Mouse (Mus musculus): Measurements from ENCODE around the gene 1700029I15Rik.

The 1700029I15Rik gene

GRCm38 (mm10) chr2:92381901-92382588, at the start of gene 1700029I15Rik:
Gene 1700029I15Rik (plus strand): TSS chr2:92382538.
- no peak for DNase-seq (ENCODE audit: low read depth)

- no peak for DNase-seq (ENCODE audit: low read depth)
These were observed 39.9 kb upstream of the 1700029I15Rik start for GRCm38 (mm10) chr2:92342418-92342817.

DNA sequence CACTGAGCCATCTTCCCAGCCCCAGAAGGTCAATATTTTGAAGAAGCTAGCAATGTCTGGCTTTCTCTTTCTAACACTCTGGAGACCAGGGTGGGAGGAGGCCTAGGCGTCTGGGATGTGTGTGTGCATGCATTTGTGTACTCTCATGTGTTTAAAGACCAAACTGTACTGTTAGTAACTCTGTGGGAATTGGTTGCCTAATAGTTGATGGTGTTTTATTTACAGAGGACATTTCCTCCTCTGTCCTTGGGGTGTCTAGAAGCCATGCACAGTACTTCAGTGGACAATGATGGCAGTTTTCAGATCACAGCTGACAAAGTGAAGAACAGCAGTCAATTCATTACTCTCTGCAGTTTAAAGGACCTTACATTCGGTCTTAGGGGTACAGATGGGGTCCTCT, 35.1 kb upstream of the 1700029I15Rik start:
- DNase-seq (ENCODE audit: low read depth), result no peak

DNA sequence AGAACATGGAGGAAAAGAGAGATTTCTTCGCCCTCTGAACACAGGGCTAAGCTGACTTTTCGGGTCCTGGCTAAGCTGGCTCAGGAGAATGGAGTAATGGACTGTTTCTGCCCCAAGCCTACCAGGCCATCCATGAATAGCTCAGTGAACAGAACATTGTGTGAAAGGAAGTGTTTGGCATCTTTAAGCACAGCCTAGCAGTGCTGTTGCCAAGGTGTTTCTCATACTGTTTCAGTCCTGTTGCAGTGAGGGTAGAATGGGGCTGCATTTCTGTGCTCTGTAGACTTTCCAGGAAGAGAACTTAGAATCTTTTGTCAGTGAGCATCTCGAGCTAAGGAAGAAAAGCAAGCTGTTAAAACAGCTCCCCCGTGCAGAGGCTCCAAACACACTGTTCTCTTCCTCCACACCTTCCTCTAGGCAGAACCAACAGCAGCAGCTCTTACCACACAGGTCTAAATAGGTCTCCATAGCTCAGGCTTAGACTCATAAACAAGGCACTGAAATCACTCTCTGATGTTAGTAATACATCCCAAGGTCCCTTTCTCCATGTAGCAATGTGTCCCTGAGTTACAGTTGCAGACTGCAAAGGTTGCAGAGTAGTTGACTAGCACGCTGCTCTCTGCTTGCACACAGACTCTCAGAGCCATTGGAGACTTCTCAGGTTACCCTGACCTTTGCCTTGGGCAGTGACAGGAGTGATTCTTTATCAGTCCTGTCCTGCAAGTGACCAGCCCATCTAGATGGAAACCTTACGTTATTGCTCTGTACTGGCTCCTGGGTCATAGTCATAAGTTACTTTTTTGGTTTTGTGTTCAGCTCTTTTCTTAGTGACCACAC, 32.5 kb upstream of the 1700029I15Rik start:
- DNase-seq (ENCODE audit: low read depth), result no peak

GRCm38 (mm10) chr2:92350686-92351085, 31.7 kb upstream of the 1700029I15Rik start:
- DNase-seq (ENCODE audit: low read depth), result no peak

DNA sequence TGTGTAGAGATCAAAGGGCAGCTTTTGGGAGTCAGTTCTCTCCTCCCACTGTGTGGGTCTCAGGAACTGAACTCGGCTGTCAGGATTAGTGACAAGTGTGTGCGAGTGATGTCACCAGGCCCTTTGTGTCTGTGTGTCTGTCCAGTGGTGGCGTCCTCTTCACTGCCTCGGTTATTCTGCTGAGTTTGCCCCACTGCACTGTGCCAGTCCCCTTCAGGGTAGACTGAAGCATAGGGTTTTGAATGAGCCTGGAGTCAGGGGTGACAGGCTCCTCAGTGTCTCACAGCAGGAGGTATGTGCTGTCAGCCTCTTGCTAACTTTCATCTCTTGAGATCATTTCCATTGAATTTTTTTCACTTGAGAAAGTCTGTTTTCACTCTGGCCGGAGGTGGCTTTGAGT, 28.9 kb upstream of the 1700029I15Rik start:
- DNase-seq (ENCODE audit: low read depth), result no peak

GRCm38 (mm10) chr2:92354224-92354623, 28.1 kb upstream of the 1700029I15Rik start:
- no peak for DNase-seq (ENCODE audit: low read depth)

DNA sequence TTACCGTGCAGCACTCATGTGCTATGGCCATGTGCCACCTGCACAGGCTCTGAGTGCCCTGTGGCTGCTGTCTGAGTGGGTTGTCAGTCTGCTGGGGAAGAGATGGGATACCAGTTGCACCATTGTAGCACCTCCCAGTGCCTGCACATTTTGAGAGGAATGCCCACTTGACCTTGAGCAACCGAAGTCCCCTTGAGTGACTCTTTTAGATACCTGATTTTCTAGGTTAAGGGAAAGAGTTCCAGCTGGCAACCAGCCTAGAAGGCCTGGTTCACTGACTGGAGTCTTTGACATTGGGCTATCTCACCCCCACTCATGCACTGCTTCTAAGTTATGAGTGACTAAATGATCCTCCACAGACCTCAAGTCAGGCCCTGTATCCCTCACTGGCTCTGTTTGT, 23.0 kb upstream of the 1700029I15Rik start:
- DNase-seq (ENCODE audit: low read depth), result no peak

GRCm38 (mm10) chr2:92360186-92360823, 22.0 kb upstream of the 1700029I15Rik start:
- no peak for DNase-seq (ENCODE audit: low read depth)

- no peak for DNase-seq (ENCODE audit: low read depth)
These were observed 21.4 kb upstream of the 1700029I15Rik start for GRCm38 (mm10) chr2:92360893-92361292.

GRCm38 (mm10) chr2:92361795-92362194, 20.5 kb upstream of the 1700029I15Rik start:
- no peak for DNase-seq (ENCODE audit: low read depth)

DNA sequence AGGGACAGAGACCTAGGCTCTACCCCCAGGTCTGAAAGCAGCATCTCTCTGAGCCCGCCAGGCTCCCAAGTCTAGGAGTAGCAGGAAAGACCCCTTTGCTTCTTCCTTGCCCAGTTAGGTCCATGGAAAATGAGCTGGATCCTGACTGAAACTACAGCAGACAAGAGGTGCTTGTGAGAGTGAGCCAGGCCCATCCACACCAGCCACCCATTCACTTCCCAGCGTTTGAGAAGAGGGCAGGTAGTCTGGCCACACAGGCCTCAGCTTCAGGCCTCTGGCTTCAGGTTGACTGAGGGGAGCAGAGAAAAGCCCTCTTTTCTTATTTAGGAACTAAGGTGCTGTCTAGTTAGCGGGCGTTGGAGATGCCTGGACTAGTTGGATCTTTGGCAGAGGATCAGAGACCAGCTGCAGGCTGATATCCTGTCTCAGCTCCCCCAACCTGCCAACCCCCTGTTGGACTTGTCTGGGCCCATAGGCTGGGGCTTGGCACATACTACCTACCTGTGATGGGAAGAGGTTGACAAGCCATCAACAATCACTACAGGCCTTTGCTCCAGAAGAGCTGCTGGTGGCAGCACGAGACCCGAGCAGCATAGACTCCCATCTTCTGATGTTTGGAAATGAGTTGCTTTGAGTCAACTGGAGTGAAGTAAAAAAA, 19.6 kb upstream of the 1700029I15Rik start:
- no peak for DNase-seq (ENCODE audit: low read depth)

GRCm38 (mm10) chr2:92364086-92364485, 18.3 kb upstream of the 1700029I15Rik start:
- DNase-seq (ENCODE audit: low read depth), result no peak

DNA sequence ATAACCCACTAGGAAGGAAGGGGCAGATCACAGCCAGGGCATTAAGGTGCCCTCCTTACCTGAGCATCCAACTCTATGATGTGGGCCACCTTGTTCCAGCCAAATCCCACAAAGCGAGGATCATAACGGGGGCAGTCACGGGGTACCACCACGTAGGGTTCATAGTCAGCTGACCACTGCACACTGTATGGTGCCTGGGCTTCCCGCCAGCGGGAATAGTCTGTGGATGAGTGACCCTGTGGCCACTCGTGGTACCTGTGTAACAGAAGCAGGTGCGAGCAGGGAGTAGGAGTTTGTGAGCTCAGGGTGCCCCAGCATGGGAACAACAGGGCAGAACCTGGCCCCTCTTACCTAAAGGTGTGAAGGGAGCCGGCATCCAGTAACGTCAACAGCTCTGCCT, 16.8 kb upstream of the 1700029I15Rik start:
- DNase-seq (ENCODE audit: low read depth), result no peak

GRCm38 (mm10) chr2:92367383-92368029, 14.8 kb upstream of the 1700029I15Rik start:
- no peak for DNase-seq (ENCODE audit: low read depth)

GRCm38 (mm10) chr2:92370375-92370774, 12.0 kb upstream of the 1700029I15Rik start:
- no peak for DNase-seq (ENCODE audit: low read depth)

DNA sequence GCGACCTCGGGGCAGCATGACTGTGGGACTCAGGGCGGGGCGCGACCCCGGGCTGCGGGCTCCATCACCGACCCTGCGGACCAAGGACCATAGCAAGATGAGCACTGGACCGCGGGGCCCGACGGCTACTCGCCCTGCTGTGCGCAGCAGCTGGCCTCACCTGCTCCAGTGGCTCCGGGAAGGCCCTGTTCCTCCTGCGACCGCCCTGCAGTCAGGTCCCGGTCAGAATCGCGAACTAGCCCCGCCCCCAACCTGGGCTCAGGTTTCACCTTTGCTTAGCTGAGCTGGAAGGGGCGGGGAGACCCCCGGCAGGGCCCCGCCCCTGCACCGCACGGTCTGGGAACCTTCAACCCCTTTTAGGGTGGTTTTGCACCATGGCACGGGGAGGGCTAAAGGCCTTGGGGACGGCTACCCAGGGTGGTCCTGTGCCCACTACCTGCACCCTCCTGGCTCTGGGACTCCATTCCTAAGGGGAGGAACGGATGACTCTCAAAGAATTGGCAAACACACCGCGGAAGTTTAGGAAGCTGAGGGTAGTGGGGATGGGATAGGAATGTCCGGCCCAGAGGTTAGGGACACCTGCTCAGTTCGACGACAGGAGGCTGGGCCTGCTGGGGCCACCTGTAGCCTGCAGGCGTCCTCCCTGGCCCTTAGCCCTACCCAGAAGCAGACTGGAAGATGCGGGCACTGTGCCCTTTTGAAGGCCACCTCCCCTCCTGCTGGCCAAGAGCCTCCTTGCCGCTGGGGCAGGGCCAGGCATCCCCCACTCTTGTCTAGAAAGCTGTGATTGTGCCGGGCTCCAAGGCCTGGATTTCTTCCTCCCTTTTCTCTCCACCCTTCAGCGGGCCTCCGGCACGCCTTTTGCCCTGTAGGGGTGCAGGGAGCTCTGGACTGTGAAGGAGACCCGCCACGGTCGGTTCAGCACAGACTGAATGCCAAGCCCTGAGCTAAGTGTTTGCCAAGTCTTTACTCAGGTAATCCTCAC, 11.2 kb upstream of the 1700029I15Rik start:
- DNase-seq (ENCODE audit: low read depth), result peak; percentile 38

- no peak for DNase-seq (ENCODE audit: low read depth)
These were observed 10.2 kb upstream of the 1700029I15Rik start for GRCm38 (mm10) chr2:92371971-92372690.

DNA sequence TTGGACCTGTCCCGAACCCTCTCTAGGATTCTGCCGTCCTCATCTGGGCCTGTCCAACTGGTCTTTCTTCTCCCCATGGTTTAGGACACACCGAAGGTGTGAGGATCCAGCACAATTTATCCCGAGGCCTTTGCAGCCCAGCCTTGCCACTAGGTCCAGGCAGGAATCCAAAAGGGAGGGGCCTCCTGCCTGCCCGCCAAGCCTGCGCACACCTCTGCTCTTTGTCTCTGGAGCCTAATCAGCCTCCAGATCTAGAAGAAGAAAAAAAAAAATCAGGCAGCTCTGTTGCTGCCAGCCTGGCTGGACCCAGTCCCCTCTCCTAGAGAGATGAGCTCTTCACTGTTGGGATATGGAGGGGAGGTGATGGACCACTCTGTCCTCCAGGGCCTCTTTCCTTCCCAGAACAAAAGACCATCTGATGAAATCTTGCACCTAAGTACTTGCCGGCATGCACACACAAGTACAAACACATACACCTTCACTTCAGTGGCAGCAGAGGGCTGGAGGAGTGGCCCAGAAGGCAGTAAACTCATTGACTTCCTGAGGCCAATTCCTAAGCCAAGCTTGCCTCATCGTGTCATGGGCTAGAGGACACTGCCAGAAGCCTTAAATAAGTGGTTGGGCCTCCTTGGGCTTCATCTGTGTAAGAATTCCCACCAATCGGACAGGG, 9.4 kb upstream of the 1700029I15Rik start:
- no peak for DNase-seq (ENCODE audit: low read depth)

Measured in naive thymus-derived CD4-positive, alpha-beta T cell, adult 2 months (primary cell).